Mouse (Mus musculus) hindbrain, embryonic 15.5 days (tissue): ENCODE measurements around the gene Zyg11a. TPM values are rescaled to one million over a fixed set of nuclear protein-coding genes. Genes with fewer than 3 reads are reported as not detected.
"Not testable (repeated sequence)": the region's sequence is repeated elsewhere in the genome, so short reads cannot be mapped to it uniquely, and the experiment has no call there.

Source experiments
- ATAC-seq: fragments of 200-750 bp; cut with Nextera tagmentation; 2 replicates; pipeline ENCODE4 v1.8.0; 2017; ENCODE audit warnings: low read depth, moderate number of reproducible peaks, moderate TSS enrichment; ENCODE audit not compliant: low FRiP score
- H3K27ac ChIP-seq: fragments of 300-500 bp; sonication (generic); replicated peaks from 2 replicates; pipeline ENCODE4 v1.5.1; 2015; ENCODE audit warnings: mild to moderate bottlenecking, inconsistent platforms
- H3K27me3 ChIP-seq: fragments of 300-500 bp; sonication (generic); 2 replicates; pipeline ENCODE4 v1.6.1; 2015; ENCODE audit warnings: control low read depth, inconsistent platforms
- H3K36me3 ChIP-seq: fragments of 300-500 bp; sonication (generic); 2 replicates; pipeline ENCODE4 v1.6.1; 2015; ENCODE audit warnings: control low read depth, inconsistent platforms
- H3K4me1 ChIP-seq: fragments of 300-500 bp; sonication (generic); replicated peaks from 2 replicates; pipeline ENCODE4 v1.6.1; 2015; ENCODE audit warnings: control low read depth, inconsistent platforms
- H3K4me2 ChIP-seq: fragments of 300-500 bp; sonication (generic); 2 replicates; pipeline ENCODE4 v1.6.1; 2015; ENCODE audit warnings: moderate library complexity, mild to moderate bottlenecking, inconsistent platforms
- H3K4me3 ChIP-seq: fragments of 300-500 bp; sonication (generic); 2 replicates; pipeline ENCODE4 v1.5.1; 2015; ENCODE audit warnings: mild to moderate bottlenecking, inconsistent platforms
- H3K9ac ChIP-seq: fragments of 300-500 bp; sonication (generic); 2 replicates; pipeline ENCODE4 v1.6.1; 2015; ENCODE audit warnings: inconsistent platforms
- H3K9me3 ChIP-seq: fragments of 300-500 bp; sonication (generic); 2 replicates; pipeline ENCODE4 v1.6.1; 2016; ENCODE audit warnings: control low read depth, inconsistent platforms
- WGBS: fragments of 180-500 bp; shearing (Covaris S2); methylation state at CpG from one replicate; pipeline ENCODE4 v1.1.7; 2015; 5-methylcytosine and 5-hydroxymethylcytosine counted together
- polyA plus RNA-seq: library from polyadenylated mRNA; unstranded; fragments of >200 nt; fragmentation: Nextera tagmentation; extraction: Ambion mirVana; gene quantifications from 2 replicates; pipeline ENCODE4 v1.2.1, GENCODE M21; 2015

The Zyg11a gene
- polyA plus RNA-seq, 1 experiment from 2014 or later, result 0.06 TPM

- H3K27me3 ChIP-seq, result no peaks in the 10 kb centered on the region
- no peaks in the 10 kb centered on the region for H3K9me3 ChIP-seq
- no peak overlapping the region for H3K9ac ChIP-seq
- H3K4me2 ChIP-seq, result no peak overlapping the region
- no peak overlapping the region for H3K27ac ChIP-seq
- H3K36me3 ChIP-seq, result no peaks in the 10 kb centered on the region
- ATAC-seq, result no peak
- no peak overlapping the region for H3K4me3 ChIP-seq
- H3K4me1 ChIP-seq, result no peaks in the 10 kb centered on the region
- 59% methylated on average over 6 of the region's 6 CpGs for WGBS
Observed at GRCm38 (mm10) chr4:108196277-108196855, 21.5 kb downstream of the Zyg11a start.

- Histone ChIP-seq H3K27ac (no peak overlapping the region; the same call in 1 of the 2 replicates), H3K4me2 (peak overlapping the region; percentile 30), H3K9ac (no peak overlapping the region), H3K9me3 (no peaks in the 10 kb centered on the region), H3K4me3 (peak overlapping the region; percentile 19), H3K36me3 (no peaks in the 10 kb centered on the region), H3K4me1 (no peaks in the 10 kb centered on the region), H3K27me3 (no peaks in the 10 kb centered on the region)
- WGBS, result 64% methylated on average over 2 of the region's 2 CpGs
- no peak for ATAC-seq
Observed at GRCm38 (mm10) chr4:108192821-108193323, 25.0 kb downstream of the Zyg11a start.

- Histone ChIP-seq H3K9me3 (no peaks in the 10 kb centered on the region), H3K27ac (no peak overlapping the region), H3K9ac (no peak overlapping the region), H3K36me3 (no peaks in the 10 kb centered on the region), H3K4me3 (no peak overlapping the region), H3K27me3 (no peaks in the 10 kb centered on the region), H3K4me2 (no peak overlapping the region), H3K4me1 (no peaks in the 10 kb centered on the region)
- no peak for ATAC-seq
- 57% methylated on average over 1 of the region's 1 CpGs for WGBS
Observed at GRCm38 (mm10) chr4:108182278-108182677, 35.6 kb downstream of the Zyg11a start.

- no peak overlapping the region for H3K27ac ChIP-seq
- H3K36me3 ChIP-seq, result no peaks in the 10 kb centered on the region
- H3K9me3 ChIP-seq, result no peaks in the 10 kb centered on the region
- no peak overlapping the region for H3K9ac ChIP-seq
- no peak for ATAC-seq
- no peak overlapping the region for H3K4me3 ChIP-seq
- peaks cover 11% of the 10 kb centered on the region for H3K4me1 ChIP-seq
- H3K27me3 ChIP-seq, result no peaks in the 10 kb centered on the region; the same call in none of the 2 replicates
- WGBS, result 86% methylated on average over 6 of the region's 6 CpGs
- H3K4me2 ChIP-seq, result no peak overlapping the region
Observed at GRCm38 (mm10) chr4:108168056-108168455, 49.8 kb downstream of the Zyg11a start.

- no peak for ATAC-seq
- H3K27me3 ChIP-seq, result no peaks in the 10 kb centered on the region; the same call in none of the 2 replicates
- no peak overlapping the region for H3K4me2 ChIP-seq
- H3K4me3 ChIP-seq, result no peak overlapping the region
- no peaks in the 10 kb centered on the region for H3K36me3 ChIP-seq
- no peak overlapping the region for H3K27ac ChIP-seq
- H3K9ac ChIP-seq, result no peak overlapping the region
- H3K9me3 ChIP-seq, result no peaks in the 10 kb centered on the region
- 90% methylated on average over 4 of the region's 4 CpGs for WGBS
- peaks cover 11% of the 10 kb centered on the region for H3K4me1 ChIP-seq
Observed at GRCm38 (mm10) chr4:108166874-108167273, 51.0 kb downstream of the Zyg11a start.

GRCm38 (mm10) chr4:108165152-108165895 lies 52.5 kb downstream of the Zyg11a start, which contains the start of gene Echdc2:
Gene Echdc2 (plus strand): TSS chr4:108165437.
- peak; percentile 54; the same call in 1 of the 2 replicates for ATAC-seq
- Histone ChIP-seq H3K4me2 (peak within 1 kb of the TSS; percentile 99), H3K36me3 (no peaks in the 10 kb centered on the region), H3K27me3 (no peaks in the 10 kb centered on the region; the same call in none of the 2 replicates), H3K4me3 (peak within 1 kb of the TSS; percentile 70), H3K9me3 (no peaks in the 10 kb centered on the region), H3K9ac (peak within 1 kb of the TSS; percentile 66), H3K27ac (no peak within 1 kb of the TSS), H3K4me1 (peaks cover 11% of the 10 kb centered on the region)
- 2% methylated on average over 43 of the region's 43 CpGs for WGBS

- no peaks in the 10 kb centered on the region for H3K36me3 ChIP-seq
- no peaks in the 10 kb centered on the region for H3K9me3 ChIP-seq
- 92% methylated on average over 3 of the region's 3 CpGs for WGBS
- H3K27ac ChIP-seq, result no peak overlapping the region
- H3K27me3 ChIP-seq, result no peaks in the 10 kb centered on the region; the same call in none of the 2 replicates
- peaks cover 11% of the 10 kb centered on the region for H3K4me1 ChIP-seq
- no peak overlapping the region for H3K4me2 ChIP-seq
- no peak overlapping the region for H3K9ac ChIP-seq
- no peak overlapping the region for H3K4me3 ChIP-seq
- no peak for ATAC-seq
Observed at GRCm38 (mm10) chr4:108163291-108163690, 54.6 kb downstream of the Zyg11a start.

- no peak for ATAC-seq
Observed at GRCm38 (mm10) chr4:108161936-108162335, 55.9 kb downstream of the Zyg11a start.

GRCm38 (mm10) chr4:108155141-108155540 lies 62.7 kb downstream of the Zyg11a start:
- not testable (repeated sequence) for H3K36me3 ChIP-seq, H3K4me3 ChIP-seq, H3K4me2 ChIP-seq, H3K27ac ChIP-seq, ATAC-seq, H3K9ac ChIP-seq, H3K4me1 ChIP-seq, H3K27me3 ChIP-seq, H3K9me3 ChIP-seq
- WGBS, result 87% methylated on average over 1 of the region's 1 CpGs

More at GRCm38 (mm10) chr4:108161936-108162335, 55.9 kb downstream of the Zyg11a start:
- H3K9ac ChIP-seq, result no peak overlapping the region
- no peak overlapping the region for H3K4me3 ChIP-seq
- H3K4me2 ChIP-seq, result no peak overlapping the region
- H3K4me1 ChIP-seq, result peaks cover 11% of the 10 kb centered on the region
- WGBS, result 90% methylated on average over 8 of the region's 8 CpGs
- no peaks in the 10 kb centered on the region for H3K36me3 ChIP-seq
- H3K27ac ChIP-seq, result no peak overlapping the region
- H3K9me3 ChIP-seq, result no peaks in the 10 kb centered on the region
- no peaks in the 10 kb centered on the region; the same call in none of the 2 replicates for H3K27me3 ChIP-seq

- not testable (repeated sequence) for H3K9me3 ChIP-seq, H3K4me3 ChIP-seq, H3K27me3 ChIP-seq, H3K9ac ChIP-seq, H3K4me1 ChIP-seq, H3K4me2 ChIP-seq, ATAC-seq, H3K36me3 ChIP-seq, H3K27ac ChIP-seq
- 41% methylated on average over 3 of the region's 3 CpGs for WGBS
Observed at GRCm38 (mm10) chr4:108145554-108145953, 72.3 kb downstream of the Zyg11a start.

GRCm38 (mm10) chr4:108144880-108145279 lies 73.0 kb downstream of the Zyg11a start, which contains the start of gene Scp2:
Gene Scp2 (minus strand): TSS chr4:108144998.
- Histone ChIP-seq H3K27ac (no peak within 1 kb of the TSS), H3K4me1 (no peaks in the 10 kb centered on the region), H3K9me3 (no peaks in the 10 kb centered on the region), H3K9ac (no peak within 1 kb of the TSS), H3K36me3 (no peaks in the 10 kb centered on the region), H3K27me3 (no peaks in the 10 kb centered on the region), H3K4me2 (no peak within 1 kb of the TSS), H3K4me3 (no peak within 1 kb of the TSS)
- 86% methylated on average over 1 of the region's 1 CpGs for WGBS
- ATAC-seq, result no peak

GRCm38 (mm10) chr4:108143778-108144177 lies 74.1 kb downstream of the Zyg11a start:
- H3K27me3 ChIP-seq, result no peaks in the 10 kb centered on the region

More at GRCm38 (mm10) chr4:108143778-108144177, 74.1 kb downstream of the Zyg11a start:
- H3K9ac ChIP-seq, result no peak overlapping the region
- ATAC-seq, result no peak
- no peak overlapping the region for H3K27ac ChIP-seq
- no peak overlapping the region for H3K4me3 ChIP-seq
- H3K36me3 ChIP-seq, result no peaks in the 10 kb centered on the region
- H3K9me3 ChIP-seq, result no peaks in the 10 kb centered on the region
- no peaks in the 10 kb centered on the region for H3K4me1 ChIP-seq
- no peak overlapping the region for H3K4me2 ChIP-seq
